Mouse (Mus musculus): Measurements from ENCODE around the gene Phkb. TPM values are rescaled to one million over a fixed set of nuclear protein-coding genes. Genes with fewer than 3 reads are reported as not detected.

Phkb gene
- polyA plus RNA-seq (2014; fragmentation: Illumina TruSeq; extraction: RNeasy Lipid Tissue Mini Kit (QIAGEN cat#74804); ENCODE audit: low read depth, low replicate concordance), result 35.0 TPM

GRCm38 (mm10) chr8:85840657-85841488 lies at the start of gene Phkb, which contains the start of gene Itfg1:
Gene Phkb (plus strand): TSS chr8:85840959.
Gene Itfg1 (minus strand): TSS chr8:85840921.

Other genes starting within 250 kb of the Phkb start
- 0.21 TPM for gene Neto2, start 140.0 kb upstream of the Phkb start, polyA plus RNA-seq (2014; fragmentation: Illumina TruSeq; extraction: RNeasy Lipid Tissue Mini Kit (QIAGEN cat#74804); ENCODE audit: low read depth, low replicate concordance)
- 110 TPM for gene Itfg1, start within 50 bp of the Phkb start, polyA plus RNA-seq (2014; fragmentation: Illumina TruSeq; extraction: RNeasy Lipid Tissue Mini Kit (QIAGEN cat#74804); ENCODE audit: low read depth, low replicate concordance)

All from liver, adult 10 weeks (tissue).